Mouse (Mus musculus): Measurements from ENCODE around the gene Abhd16a. TPM values are rescaled to one million over a fixed set of nuclear protein-coding genes. Genes with fewer than 3 reads are reported as not detected.

Gene Abhd16a
- polyA plus RNA-seq, 1 experiment from 2014 or later, result 69.8 TPM

DNA sequence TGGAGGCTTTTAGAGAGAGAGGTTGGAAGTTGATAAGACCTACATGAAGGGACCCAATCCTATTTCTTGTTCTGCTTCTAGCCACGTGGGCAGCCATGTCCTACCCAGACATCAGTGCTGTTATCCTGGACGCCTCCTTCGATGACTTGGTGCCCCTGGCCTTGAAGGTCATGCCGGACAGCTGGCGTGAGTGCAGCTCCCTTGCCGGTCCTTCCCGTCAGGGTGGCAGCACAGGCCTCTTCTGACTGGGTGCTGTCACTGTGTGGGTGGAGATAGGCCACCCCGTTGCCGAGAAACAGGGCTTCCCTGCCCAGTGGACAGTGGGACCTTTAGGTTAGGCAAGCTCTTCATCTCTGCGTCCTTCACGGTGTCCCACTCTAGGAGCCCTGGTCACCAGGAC lies 12.1 kb downstream of the Abhd16a start:
- Histone ChIP-seq H3K9me3 (no peaks in the 10 kb centered on the region), H3K4me3 (no peak overlapping the region), H3K4me1 (peaks cover 36% of the 10 kb centered on the region), H3K27ac (no peak overlapping the region), H3K36me3 (peaks cover 82% of the 10 kb centered on the region), H3K27me3 (ENCODE audit: insufficient read depth, poor library complexity, severe bottlenecking) (no peaks in the 10 kb centered on the region)
- DNase-seq (ENCODE audit: low spot score), result no peak
- WGBS, result 85% methylated on average over 11 of the region's 11 CpGs

DNA sequence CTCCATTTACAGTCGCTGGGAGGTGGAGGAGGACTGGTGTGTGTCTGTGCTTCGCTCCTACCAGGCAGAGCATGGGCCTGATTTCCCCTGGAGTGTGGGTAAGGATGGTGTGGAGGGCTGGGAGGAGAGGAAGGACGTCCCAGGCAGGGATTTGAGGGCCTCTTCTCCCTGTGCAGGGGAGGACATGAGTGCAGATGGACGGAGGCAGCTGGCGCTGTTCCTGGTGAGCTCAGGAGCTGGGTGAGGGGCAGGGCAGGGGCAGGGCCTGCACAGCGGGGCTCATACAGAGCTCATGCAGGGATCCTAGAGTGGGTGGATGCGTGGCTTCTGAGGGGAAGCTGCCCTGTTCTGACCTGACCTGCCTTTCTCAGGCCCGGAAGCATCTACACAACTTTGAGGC lies 13.2 kb downstream of the Abhd16a start:
- H3K36me3 ChIP-seq, result peaks cover 71% of the 10 kb centered on the region
- DNase-seq (ENCODE audit: low spot score), result no peak
- no peaks in the 10 kb centered on the region for H3K9me3 ChIP-seq
- no peak overlapping the region for H3K4me3 ChIP-seq
- H3K4me1 ChIP-seq, result peaks cover 38% of the 10 kb centered on the region
- H3K27ac ChIP-seq, result peak overlapping the region; percentile 19; the same call in 1 of the 2 replicates
- 81% methylated on average over 8 of the region's 8 CpGs for WGBS
- no peaks in the 10 kb centered on the region for H3K27me3 ChIP-seq (ENCODE audit: insufficient read depth, poor library complexity, severe bottlenecking)

DNA sequence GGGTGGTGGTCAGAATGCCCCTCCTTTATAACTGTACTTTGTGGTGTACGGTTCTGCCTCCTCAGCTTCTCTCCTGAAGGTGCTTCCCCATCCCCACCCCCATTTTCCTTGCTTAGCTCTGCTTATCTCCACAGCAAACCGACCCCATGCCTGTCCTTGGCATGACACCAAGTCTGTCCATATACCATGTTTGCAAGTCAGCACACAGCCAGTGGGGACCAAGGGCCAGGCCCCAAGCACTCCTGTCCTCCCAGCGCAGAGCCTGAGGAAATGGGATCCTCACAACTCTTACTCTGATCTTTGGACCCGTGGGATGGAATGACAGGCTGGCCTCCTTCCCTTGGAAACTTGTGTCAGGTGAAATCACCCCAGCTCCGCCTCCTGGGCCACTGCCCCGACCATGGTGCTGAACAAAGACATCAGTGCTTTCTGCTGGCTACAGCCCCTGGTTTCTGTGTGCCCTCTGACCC lies 14.2 kb downstream of the Abhd16a start:
- Histone ChIP-seq H3K36me3 (peaks cover 65% of the 10 kb centered on the region), H3K4me3 (no peak overlapping the region), H3K4me1 (peaks cover 38% of the 10 kb centered on the region), H3K27ac (no peak overlapping the region), H3K27me3 (ENCODE audit: insufficient read depth, poor library complexity, severe bottlenecking) (no peaks in the 10 kb centered on the region), H3K9me3 (no peaks in the 10 kb centered on the region)
- DNase-seq (ENCODE audit: low spot score), result no peak
- WGBS, result 64% methylated on average over 6 of the region's 6 CpGs

DNA sequence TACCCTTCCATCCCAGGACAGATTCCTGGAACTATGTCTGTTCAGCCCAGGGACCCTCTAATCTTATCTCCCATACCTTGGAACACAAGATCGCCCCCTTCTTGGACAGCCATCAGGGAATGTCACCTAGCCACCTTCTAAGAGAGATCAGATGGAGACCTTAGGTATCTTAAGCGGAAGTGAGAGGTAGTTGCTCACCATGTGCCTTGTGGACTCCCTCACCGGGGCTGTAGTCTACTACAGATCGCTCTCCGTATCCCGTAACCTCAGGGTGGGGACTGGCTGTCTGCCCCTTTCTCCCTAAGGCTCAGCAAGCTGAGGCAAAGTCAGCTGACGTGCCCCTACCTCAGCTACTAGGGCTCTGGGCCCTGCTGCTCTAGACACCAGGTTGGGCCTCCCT lies 15.0 kb downstream of the Abhd16a start:
- no peak overlapping the region for H3K4me3 ChIP-seq
- 84% methylated on average over 7 of the region's 7 CpGs for WGBS
- peaks cover 57% of the 10 kb centered on the region for H3K36me3 ChIP-seq
- no peak overlapping the region; the same call in 1 of the 2 replicates for H3K27ac ChIP-seq
- peaks cover 38% of the 10 kb centered on the region for H3K4me1 ChIP-seq
- DNase-seq (ENCODE audit: low spot score), result no peak
- H3K9me3 ChIP-seq, result no peaks in the 10 kb centered on the region
- no peaks in the 10 kb centered on the region for H3K27me3 ChIP-seq (ENCODE audit: insufficient read depth, poor library complexity, severe bottlenecking)

DNA sequence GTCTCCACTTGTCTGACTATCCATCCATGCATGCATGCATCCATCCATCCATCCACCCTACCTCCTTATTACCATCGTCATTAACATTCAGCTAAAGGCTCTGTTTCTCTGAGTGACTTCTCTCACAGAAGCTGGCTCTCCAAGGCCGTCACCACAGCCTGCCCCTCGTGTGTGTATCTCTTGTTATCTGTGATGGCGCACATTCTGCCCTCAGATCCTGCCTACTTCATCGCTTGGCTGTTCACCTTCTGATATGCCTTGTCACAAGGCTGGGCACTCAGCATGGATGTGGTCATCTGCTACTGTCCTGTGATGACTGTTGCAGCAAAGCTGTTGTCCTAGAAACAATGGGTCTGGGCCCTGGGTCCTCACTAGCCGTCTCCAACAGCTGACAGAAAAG lies 15.7 kb downstream of the Abhd16a start:
- 58% methylated on average over 6 of the region's 6 CpGs for WGBS
- no peaks in the 10 kb centered on the region for H3K9me3 ChIP-seq
- H3K27me3 ChIP-seq (ENCODE audit: insufficient read depth, poor library complexity, severe bottlenecking), result no peaks in the 10 kb centered on the region
- peaks cover 50% of the 10 kb centered on the region for H3K36me3 ChIP-seq
- no peak for DNase-seq (ENCODE audit: low spot score)
- H3K27ac ChIP-seq, result no peak overlapping the region
- no peak overlapping the region for H3K4me3 ChIP-seq
- peaks cover 37% of the 10 kb centered on the region for H3K4me1 ChIP-seq

DNA sequence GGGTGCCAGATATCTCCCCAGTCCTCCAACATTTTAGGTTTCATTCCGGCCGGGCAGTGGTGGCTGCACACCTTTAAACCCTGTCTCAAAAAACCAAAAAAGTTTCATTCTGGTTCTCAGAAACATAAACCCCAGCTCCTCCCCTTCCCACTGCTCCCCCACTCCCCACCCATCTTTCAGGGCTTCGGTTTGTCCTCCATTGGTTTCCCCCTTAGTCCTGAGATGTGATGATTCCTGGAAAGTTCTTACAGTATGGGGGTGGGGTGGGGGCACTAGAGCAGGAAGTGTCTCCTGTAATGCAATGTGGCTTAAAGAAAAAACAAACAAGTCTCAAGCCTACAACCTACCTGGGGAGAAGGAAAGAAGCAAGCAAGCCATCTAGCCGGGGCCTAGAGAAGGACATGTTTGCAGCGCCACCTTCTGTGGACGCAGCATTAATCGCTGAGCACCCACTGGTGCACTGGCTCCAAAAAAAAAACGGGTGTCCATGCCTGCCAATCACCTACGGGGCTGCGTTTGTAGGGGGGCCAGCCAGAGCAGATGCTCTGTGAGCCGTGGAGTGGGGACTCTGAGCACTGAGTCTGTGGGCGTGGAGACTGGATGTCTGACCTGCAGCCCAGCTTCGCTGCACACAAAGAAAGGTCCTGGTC lies 16.8 kb downstream of the Abhd16a start:
- Histone ChIP-seq H3K4me1 (peaks cover 27% of the 10 kb centered on the region), H3K9me3 (no peaks in the 10 kb centered on the region), H3K27ac (peak overlapping the region; percentile 69; the same call in 1 of the 2 replicates), H3K36me3 (peaks cover 39% of the 10 kb centered on the region), H3K4me3 (peak overlapping the region; percentile 22; the same call in 1 of the 2 replicates), H3K27me3 (ENCODE audit: insufficient read depth, poor library complexity, severe bottlenecking) (no peaks in the 10 kb centered on the region)
- DNase-seq (ENCODE audit: low spot score), result no peak
- WGBS, result 30% methylated on average over 13 of the region's 13 CpGs

DNA sequence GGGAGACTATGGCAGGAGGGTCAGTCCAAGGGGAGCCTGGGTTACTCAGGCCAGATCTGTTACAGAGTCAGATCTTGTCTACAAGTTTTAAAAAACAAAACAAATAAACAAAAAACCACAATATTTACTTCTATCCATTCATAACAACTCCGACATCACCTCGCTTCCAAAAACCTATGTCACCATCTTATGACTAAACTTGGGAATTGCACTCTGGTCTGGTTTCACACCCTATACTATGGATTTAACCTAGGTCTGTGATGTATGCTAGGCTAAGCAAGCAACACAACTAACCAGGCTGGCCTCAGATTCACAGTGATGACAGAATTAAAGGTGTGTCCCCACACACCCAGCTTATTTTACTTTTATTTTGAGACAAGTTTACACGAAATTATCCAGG lies 17.5 kb downstream of the Abhd16a start:
- Histone ChIP-seq H3K27me3 (ENCODE audit: insufficient read depth, poor library complexity, severe bottlenecking) (no peaks in the 10 kb centered on the region), H3K4me1 (peaks cover 31% of the 10 kb centered on the region), H3K9me3 (no peaks in the 10 kb centered on the region), H3K4me3 (no peak overlapping the region), H3K36me3 (peaks cover 32% of the 10 kb centered on the region), H3K27ac (no peak overlapping the region)
- 61% methylated on average over 3 of the region's 3 CpGs for WGBS
- DNase-seq (ENCODE audit: low spot score), result no peak

DNA sequence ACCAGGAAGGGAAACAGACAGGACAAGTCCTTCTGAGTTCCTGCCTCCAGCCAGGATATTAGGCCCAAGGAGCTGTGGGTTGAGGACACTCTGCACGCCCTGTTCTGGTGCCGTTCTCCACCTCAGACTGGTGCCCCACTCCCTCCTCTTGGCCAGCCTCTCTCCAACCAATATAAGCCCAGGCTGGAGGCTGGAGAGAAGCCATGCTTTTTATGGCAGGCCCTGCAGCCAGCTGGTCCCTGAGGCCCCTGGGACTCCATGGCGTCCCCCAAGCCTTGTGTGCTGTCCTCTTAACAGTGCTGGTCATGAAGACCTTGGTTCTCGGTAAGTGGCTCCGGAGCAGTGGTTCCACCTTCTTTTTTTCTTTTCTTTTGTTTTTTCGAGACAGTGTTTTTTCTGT lies 19.0 kb downstream of the Abhd16a start, which contains the start of gene Ly6g5c:
Ly6g5c (plus strand) TSS at position 183 of the 400 bp plus-strand sequence.
- Histone ChIP-seq H3K27ac (no peak within 1 kb of the TSS), H3K4me1 (peaks cover 20% of the 10 kb centered on the region), H3K36me3 (peaks cover 17% of the 10 kb centered on the region), H3K27me3 (ENCODE audit: insufficient read depth, poor library complexity, severe bottlenecking) (no peaks in the 10 kb centered on the region), H3K4me3 (no peak within 1 kb of the TSS), H3K9me3 (no peaks in the 10 kb centered on the region)
- 78% methylated on average over 6 of the region's 6 CpGs for WGBS
- DNase-seq (ENCODE audit: low spot score), result no peak

DNA sequence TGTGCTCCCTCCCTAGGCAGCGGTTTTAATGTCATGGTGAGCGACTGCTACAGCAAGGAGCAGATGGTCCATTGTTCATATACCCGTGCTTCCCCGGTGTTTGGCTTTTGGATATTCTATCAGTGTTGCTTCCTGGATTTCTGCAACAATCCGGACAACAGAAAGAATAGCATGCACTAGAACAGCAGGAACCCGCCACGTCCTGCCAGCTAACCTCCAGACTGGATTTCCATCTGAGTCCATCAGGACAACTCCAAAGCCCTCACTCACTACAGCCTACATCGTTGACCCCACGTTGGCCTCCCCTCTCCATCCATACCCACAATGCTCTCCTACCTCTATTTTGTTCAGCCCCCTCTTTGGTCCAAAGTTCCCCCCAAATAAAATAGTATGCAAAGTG lies 22.7 kb downstream of the Abhd16a start:
- WGBS, result 66% methylated on average over 9 of the region's 9 CpGs
- H3K27me3 ChIP-seq (ENCODE audit: insufficient read depth, poor library complexity, severe bottlenecking), result no peaks in the 10 kb centered on the region
- peaks cover 28% of the 10 kb centered on the region for H3K36me3 ChIP-seq
- peak overlapping the region; percentile 69 for H3K27ac ChIP-seq
- peaks cover 7% of the 10 kb centered on the region; the same call in 1 of the 2 replicates for H3K4me1 ChIP-seq
- H3K9me3 ChIP-seq, result no peaks in the 10 kb centered on the region
- no peak for DNase-seq (ENCODE audit: low spot score)
- H3K4me3 ChIP-seq, result no peak overlapping the region

DNA sequence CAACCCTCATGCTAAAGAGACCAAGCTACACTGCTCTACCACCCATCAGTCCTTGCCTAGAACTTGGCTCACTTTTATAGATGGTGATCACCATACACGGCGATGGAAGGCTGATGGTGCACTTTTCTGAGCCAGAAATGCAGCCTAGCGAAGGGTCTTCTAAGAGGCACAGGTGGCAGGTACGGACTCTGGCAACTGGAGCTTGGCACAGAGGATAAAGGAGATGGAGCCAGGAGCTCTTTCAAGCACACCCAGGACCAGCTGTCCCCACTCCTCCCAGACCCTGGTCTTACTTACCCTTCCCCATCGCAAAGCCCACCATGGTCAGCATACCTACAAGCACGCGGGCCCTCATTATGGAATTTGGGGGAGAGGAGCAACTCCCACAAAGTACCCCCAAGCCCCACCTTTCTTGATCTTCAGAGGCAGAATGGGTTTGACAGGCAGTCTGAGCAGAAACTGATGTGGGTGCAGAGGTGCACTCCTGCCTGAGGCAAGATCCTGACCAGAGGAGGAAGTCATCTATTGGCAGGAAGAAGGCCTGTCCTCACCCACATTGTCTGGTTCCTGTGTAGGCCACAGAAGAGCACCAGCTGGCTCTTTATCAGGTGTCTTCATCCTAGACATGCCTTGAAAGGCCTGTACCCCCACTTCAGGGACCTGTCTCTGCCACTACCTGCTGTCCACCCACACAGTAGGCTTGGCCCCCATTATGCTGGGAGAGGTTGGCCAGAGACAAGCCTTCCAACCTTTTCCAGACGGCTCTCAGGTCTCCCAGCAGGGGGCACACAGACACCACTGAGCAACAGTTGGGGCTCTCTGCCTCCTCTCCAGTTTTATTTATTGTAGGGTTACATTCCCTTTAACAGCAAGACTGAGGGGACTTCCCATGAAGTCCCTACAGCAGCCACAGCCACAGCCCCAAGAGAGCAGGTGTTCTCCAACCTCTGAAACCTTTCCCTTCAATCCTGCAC lies 26.3 kb downstream of the Abhd16a start, which contains the start of gene Ly6g5b:
Ly6g5b (minus strand) TSS at position 383 of the 974 bp plus-strand sequence.
- Histone ChIP-seq H3K27me3 (ENCODE audit: insufficient read depth, poor library complexity, severe bottlenecking) (no peaks in the 10 kb centered on the region), H3K4me1 (peaks cover 12% of the 10 kb centered on the region; the same call in 1 of the 2 replicates), H3K27ac (no peak within 1 kb of the TSS), H3K9me3 (no peaks in the 10 kb centered on the region), H3K4me3 (no peak within 1 kb of the TSS), H3K36me3 (peaks cover 55% of the 10 kb centered on the region)
- DNase-seq (ENCODE audit: low spot score), result no peak
- WGBS, result 87% methylated on average over 8 of the region's 8 CpGs

DNA sequence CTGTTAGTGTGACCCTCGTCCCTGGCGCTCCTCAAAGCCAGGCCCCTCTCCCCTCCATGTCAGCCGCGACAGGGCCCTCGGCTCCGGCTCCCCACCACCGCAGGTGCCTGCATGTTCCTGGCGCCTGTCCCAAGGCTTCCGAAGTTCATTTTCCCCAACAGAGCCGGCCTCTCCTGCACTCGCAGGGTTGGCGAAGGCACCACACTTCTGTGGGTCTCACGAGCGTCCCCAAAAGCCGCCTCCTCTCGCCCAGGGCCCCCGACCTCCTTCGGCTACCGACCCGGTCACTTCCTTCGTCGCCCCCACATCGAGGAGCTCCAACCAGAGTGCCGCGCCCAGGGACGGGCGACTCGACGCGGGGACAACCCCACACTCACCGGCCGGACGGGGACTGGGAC lies 31.7 kb downstream of the Abhd16a start:
- Histone ChIP-seq H3K36me3 (peaks cover 57% of the 10 kb centered on the region), H3K9me3 (no peaks in the 10 kb centered on the region)

DNA sequence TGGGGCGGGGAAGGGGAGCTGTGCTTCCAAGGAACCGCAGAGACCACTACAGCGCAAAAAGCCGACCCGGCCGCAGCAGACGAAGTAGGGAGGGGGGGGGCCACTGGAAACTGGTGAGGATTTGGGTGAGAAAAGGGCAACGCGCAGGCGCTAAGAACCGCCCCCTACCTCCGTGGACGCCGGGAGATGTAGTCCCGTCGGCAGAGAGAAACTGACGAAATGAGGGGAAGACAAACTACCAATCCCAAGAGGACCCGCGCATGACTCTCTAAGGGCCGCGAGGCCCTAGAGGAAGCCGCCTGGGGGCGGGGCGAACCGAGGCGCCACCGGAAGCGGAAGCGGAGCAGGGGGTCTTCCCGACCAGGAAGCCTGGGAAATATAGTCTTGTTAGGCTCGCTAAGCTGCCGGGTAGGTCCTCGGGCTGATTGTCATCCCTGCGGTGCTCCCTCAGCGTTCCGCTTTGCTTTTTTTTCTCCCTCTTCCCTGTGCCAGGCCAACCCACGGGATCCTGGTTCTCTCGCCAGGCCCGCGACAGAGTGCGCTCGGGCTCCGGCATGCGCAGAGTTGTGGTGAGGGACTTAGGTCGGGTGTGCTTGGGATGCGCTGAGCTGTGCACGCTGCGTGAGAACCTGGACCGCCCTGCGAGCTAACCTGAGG lies 32.2 kb downstream of the Abhd16a start, which contains the start of gene Gpank1:
Gpank1 (plus strand) TSS at position 313 of the 657 bp plus-strand sequence.
- peak; percentile 99 for DNase-seq (ENCODE audit: low spot score)
- Histone ChIP-seq H3K27ac (peak within 1 kb of the TSS; percentile 94), H3K36me3 (peaks cover 52% of the 10 kb centered on the region), H3K4me3 (peak within 1 kb of the TSS; percentile 97), H3K9me3 (no peaks in the 10 kb centered on the region), H3K4me1 (peaks cover 29% of the 10 kb centered on the region), H3K27me3 (ENCODE audit: insufficient read depth, poor library complexity, severe bottlenecking) (no peaks in the 10 kb centered on the region)
- WGBS, result under 1% methylated on average over 50 of the region's 50 CpGs

More for the DNA sequence above, 31.7 kb downstream of the Abhd16a start:
- under 1% methylated on average over 33 of the region's 33 CpGs for WGBS
- DNase-seq (ENCODE audit: low spot score), result no peak
- Histone ChIP-seq H3K4me1 (peaks cover 27% of the 10 kb centered on the region), H3K27me3 (ENCODE audit: insufficient read depth, poor library complexity, severe bottlenecking) (no peaks in the 10 kb centered on the region), H3K27ac (peak overlapping the region; percentile 94), H3K4me3 (peak overlapping the region; percentile 97)

All from heart, embryonic 10.5 days (tissue).